Mouse (Mus musculus) E14TG2a.4 (cell line): ENCODE measurements around the gene Cnot10.
A peak's percentile ranks its signal among the peaks of the same experiment; 100 is the strongest.

ENCODE experiments used
- H3K27me3 ChIP-seq: 2 replicates; pipeline ENCODE4 v1.6.1; 2014; ENCODE audit warnings: low read length, control low read depth; ENCODE audit not compliant: insufficient read depth
- H3K36me3 ChIP-seq: 2 replicates; pipeline ENCODE4 v1.6.1; 2014; ENCODE audit warnings: low read length, control low read depth; ENCODE audit not compliant: insufficient read depth
- H3K4me1 ChIP-seq: replicated peaks from 2 replicates; pipeline ENCODE4 v1.6.1; 2014; ENCODE audit warnings: low read depth, low read length, control low read depth
- H3K4me3 ChIP-seq: replicated peaks from 2 replicates; pipeline ENCODE4 v1.5.1; 2014; ENCODE audit warnings: mild to moderate bottlenecking, low read length
- H3K9me3 ChIP-seq: 2 replicates; pipeline ENCODE4 v1.6.1; 2014; ENCODE audit warnings: low read length, control low read depth
- CTCF ChIP-seq: conservative IDR thresholded peaks from 2 replicates; pipeline ENCODE4 v1.5.1; 2014; ENCODE audit warnings: low read length
- NANOG ChIP-seq: IDR thresholded peaks from 2 replicates; pipeline ENCODE4 v1.6.1; 2014; ENCODE audit warnings: borderline replicate concordance, low read length, mixed read lengths
- POU5F1 ChIP-seq: IDR thresholded peaks from 2 replicates; pipeline ENCODE4 v1.6.1; 2014; ENCODE audit warnings: low read length, borderline replicate concordance

Gene Cnot10

DNA sequence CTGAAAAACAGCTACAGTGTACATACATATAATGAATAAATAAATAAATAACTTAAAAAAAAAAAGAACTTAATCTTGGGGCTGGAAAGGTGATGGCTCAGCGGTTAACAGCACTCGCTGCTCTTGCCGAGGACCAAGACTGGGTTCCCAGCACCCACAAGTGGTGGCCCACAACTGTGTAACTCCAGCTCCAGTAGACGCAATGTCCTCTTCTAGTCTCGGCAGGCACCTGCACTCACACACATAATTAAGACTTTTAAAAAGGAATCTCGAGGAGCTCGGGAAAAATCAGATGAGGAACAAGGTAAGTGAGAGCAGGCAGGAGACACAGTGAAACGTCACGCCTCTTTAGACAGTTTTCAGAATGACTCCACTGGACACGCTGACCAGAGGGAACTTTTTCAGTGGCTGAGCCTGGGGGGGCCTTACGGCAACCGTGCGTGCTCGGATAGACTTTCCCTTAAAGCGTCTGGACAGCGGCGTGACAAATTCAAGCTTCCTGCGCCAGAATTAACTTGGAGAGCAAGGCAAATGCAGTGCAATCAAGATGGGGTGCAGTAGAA, 717 bp downstream of the Cnot10 start:
- Histone ChIP-seq H3K27me3 (no peaks in the 10 kb centered on the region), H3K9me3 (no peaks in the 10 kb centered on the region), H3K36me3 (peaks cover 40% of the 10 kb centered on the region), H3K4me3 (peak overlapping the region; percentile 100), H3K4me1 (peaks cover 56% of the 10 kb centered on the region)
- TF ChIP-seq NANOG (no peak), CTCF (no peak), POU5F1 (no peak)

DNA sequence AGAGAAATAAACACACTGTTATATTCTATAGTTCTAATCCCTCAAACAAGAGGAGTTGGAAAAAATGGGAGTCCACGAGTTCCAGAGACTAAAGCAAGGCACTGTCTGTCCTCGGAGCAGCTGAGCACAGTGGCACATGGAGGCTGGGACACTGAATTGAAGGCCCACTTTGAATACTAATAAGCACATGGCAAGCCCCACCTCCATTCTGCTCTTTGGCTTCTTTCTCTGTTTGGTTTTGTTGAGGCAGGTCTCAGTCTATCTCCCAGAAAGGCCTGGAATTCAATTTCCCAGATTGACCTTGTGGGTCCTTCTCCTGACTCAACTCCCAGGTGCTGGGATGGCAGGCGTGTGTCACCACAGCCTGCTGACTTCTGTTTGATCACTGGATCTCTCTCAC, 3.2 kb downstream of the Cnot10 start:
- H3K9me3 ChIP-seq = no peaks in the 10 kb centered on the region

DNA sequence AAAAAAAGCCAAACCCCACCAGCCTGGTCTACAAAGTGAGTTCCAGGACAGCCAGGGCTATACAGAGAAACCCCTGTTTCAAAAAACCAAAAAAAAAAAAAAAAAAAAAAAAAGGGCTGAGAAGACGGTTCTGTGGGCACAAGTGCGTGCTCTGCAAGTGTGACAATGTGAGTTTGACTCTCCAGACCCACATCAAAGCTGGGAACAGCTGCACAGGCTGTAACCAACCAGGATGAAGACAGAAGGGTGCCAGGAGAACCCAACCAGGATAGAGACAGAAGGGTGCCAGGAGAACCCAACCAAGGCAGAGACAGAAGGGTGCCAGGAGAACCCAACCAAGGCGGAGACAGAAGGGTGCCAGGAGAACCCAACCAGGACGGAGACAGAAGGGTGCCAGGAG, 3.8 kb downstream of the Cnot10 start:
- H3K4me3 ChIP-seq = 0 out of 2 replicates have a peak overlapping the region, but pooled peaks have one; percentile 100
- TF ChIP-seq NANOG = no peak
- TF ChIP-seq CTCF = no peak
- no peak for TF ChIP-seq POU5F1

More for the DNA sequence above, 3.2 kb downstream of the Cnot10 start:
- H3K27me3 ChIP-seq = no peaks in the 10 kb centered on the region
- TF ChIP-seq POU5F1 (no peak), NANOG (no peak), CTCF (no peak)
- H3K36me3 ChIP-seq = peaks cover 65% of the 10 kb centered on the region
- H3K4me3 ChIP-seq = peak overlapping the region; percentile 100
- peaks cover 68% of the 10 kb centered on the region for H3K4me1 ChIP-seq

DNA sequence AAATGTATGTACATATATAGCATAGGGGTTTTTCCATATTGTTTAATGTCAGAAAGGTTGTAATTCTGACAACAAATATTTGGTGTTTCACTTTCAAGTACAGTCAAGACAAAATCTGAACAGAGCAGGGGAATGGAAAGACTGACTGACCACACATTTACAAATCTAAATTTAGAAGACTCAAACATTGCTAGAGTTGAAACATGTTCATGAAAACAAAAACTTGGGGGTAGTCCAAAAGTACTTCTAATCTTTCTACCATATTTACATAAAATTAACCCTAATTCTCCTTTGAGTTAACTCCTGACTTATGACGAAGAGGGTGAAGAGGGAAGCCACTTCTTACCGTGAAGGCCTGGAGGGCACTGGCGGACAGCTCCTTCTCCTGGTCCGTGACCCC, 7.7 kb downstream of the Cnot10 start:
- Histone ChIP-seq H3K9me3 (no peaks in the 10 kb centered on the region), H3K4me3 (no peak overlapping the region), H3K4me1 (peaks cover 49% of the 10 kb centered on the region), H3K27me3 (no peaks in the 10 kb centered on the region), H3K36me3 (peaks cover 98% of the 10 kb centered on the region)
- TF ChIP-seq CTCF = no peak
- no peak for TF ChIP-seq POU5F1
- no peak for TF ChIP-seq NANOG

More for the DNA sequence above, 3.8 kb downstream of the Cnot10 start:
- Histone ChIP-seq H3K4me1 (peaks cover 65% of the 10 kb centered on the region), H3K9me3 (no peaks in the 10 kb centered on the region), H3K27me3 (no peaks in the 10 kb centered on the region), H3K36me3 (peaks cover 71% of the 10 kb centered on the region)

DNA sequence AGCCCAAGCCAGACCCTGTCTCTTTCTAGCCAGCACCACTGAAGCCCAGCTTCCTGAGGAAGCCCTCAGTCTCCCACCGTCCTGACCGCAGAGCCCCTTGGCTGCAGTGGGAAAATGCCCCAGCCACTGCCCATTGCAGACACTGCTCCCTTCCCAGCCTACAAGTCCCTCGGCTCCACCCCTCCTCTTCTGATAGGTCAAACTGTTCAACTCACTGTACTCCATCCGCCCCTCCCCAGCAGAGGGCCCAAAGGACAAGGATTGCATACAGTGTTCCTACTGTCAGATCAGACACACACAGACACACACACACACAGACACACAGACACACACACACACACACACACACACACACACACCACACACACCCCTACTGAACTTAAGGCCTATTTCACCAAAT, 13.3 kb downstream of the Cnot10 start:
- Histone ChIP-seq H3K27me3 (no peaks in the 10 kb centered on the region), H3K36me3 (peaks cover 99% of the 10 kb centered on the region), H3K4me1 (peaks cover 63% of the 10 kb centered on the region), H3K9me3 (no peaks in the 10 kb centered on the region), H3K4me3 (peak overlapping the region; percentile 17; the same call in 1 of the 2 replicates)
- no peak for TF ChIP-seq CTCF
- TF ChIP-seq NANOG = no peak
- TF ChIP-seq POU5F1 = no peak

DNA sequence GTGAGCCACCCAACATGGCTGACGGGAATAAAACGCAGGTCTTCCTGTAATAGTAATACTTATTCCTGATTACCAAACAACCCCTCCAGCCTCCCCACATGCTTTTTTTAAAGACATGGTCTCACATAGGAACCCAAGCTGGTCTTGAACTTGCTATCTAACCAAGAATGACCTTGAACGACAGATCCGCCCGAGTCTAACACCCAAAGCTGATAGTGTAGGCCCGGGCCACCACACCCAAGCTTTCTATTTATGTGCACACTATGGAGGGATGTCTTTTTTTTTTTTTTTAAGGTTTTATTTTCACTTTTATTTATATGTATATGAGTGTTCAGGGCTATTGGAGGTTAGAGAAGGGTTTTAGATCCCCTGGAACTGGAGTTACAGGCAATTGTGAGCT, 15.8 kb downstream of the Cnot10 start:
- Histone ChIP-seq H3K4me3 (peak overlapping the region; percentile 37; the same call in 1 of the 2 replicates), H3K36me3 (peaks cover 98% of the 10 kb centered on the region), H3K27me3 (no peaks in the 10 kb centered on the region), H3K4me1 (peaks cover 67% of the 10 kb centered on the region), H3K9me3 (no peaks in the 10 kb centered on the region)
- no peak for TF ChIP-seq CTCF
- no peak for TF ChIP-seq NANOG
- TF ChIP-seq POU5F1 = no peak

DNA sequence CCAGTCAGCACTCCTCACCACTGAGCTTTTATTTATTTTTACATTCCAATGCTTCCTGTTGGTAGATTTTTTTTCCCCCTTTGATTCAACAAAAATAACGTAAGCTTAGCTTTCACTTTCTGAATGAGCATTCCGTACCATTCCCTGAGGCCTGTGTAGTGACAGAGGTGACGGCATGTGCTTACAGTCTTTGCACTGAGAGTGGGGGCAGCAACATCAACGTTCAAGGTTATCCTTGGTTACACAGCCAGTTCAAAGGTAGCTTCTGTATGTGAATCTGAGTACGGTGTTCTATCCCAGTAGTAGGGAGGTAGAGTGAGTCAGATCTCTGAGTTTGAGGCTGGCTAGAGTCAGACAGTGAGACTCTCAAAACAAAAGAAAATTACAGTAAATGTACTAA, 18.8 kb downstream of the Cnot10 start:
- no peaks in the 10 kb centered on the region for H3K27me3 ChIP-seq
- H3K4me1 ChIP-seq = peaks cover 67% of the 10 kb centered on the region
- TF ChIP-seq POU5F1 = no peak
- no peak for TF ChIP-seq NANOG
- TF ChIP-seq CTCF = no peak
- H3K36me3 ChIP-seq = peaks cover 93% of the 10 kb centered on the region
- no peak overlapping the region for H3K4me3 ChIP-seq
- H3K9me3 ChIP-seq = no peaks in the 10 kb centered on the region

DNA sequence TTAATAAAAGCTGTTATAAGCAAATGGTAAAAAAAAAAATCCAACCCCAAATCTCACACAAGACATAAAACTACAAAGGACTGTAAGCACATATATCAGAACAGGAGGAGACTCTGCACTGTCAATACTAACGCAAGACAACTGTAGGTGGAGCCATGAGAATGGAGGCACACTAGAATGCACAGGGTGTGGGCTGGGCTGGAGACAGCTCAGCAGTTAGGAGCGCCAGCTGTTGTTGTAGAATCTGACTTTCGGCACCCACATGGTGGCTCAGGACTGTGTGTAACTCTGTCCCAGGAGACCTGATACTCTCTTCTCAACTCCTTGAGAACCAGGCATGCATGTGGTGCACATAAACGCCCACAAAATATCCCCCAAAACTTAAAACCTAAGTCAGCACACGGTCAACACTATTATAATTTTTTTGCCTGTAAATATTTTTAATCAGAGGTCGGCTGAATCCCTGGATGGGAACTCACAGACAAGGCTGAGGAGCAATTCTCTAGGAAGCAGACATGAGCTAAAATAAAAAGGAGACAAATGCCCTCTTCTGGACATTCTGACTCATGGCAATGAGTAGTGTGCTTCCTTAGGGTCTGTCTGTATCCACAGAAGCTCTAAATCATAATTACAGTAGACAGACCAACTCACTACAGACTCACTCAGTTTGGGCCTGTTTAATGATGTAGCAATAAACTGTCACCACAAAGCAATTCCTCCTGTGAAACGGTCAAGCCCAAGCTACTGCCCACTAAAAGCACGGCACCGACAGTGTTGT, 25.6 kb downstream of the Cnot10 start:
- Histone ChIP-seq H3K36me3 (peaks cover 90% of the 10 kb centered on the region), H3K27me3 (no peaks in the 10 kb centered on the region), H3K4me3 (no peak overlapping the region), H3K4me1 (peaks cover 73% of the 10 kb centered on the region), H3K9me3 (no peaks in the 10 kb centered on the region)
- 0 out of 2 replicates have a peak, but pooled peaks have one; percentile 7 for TF ChIP-seq CTCF
- TF ChIP-seq NANOG = no peak
- TF ChIP-seq POU5F1 = no peak
